Mouse (Mus musculus) yolk sac, embryonic 10.5 days (tissue): ENCODE results near the gene Cenpm.

Source experiments
- DNase-seq: peaks from one replicate; pipeline ENCODE4 v3.0.0-alpha.2; 2017; ENCODE audit warnings: low spot score

Gene Cenpm

DNA sequence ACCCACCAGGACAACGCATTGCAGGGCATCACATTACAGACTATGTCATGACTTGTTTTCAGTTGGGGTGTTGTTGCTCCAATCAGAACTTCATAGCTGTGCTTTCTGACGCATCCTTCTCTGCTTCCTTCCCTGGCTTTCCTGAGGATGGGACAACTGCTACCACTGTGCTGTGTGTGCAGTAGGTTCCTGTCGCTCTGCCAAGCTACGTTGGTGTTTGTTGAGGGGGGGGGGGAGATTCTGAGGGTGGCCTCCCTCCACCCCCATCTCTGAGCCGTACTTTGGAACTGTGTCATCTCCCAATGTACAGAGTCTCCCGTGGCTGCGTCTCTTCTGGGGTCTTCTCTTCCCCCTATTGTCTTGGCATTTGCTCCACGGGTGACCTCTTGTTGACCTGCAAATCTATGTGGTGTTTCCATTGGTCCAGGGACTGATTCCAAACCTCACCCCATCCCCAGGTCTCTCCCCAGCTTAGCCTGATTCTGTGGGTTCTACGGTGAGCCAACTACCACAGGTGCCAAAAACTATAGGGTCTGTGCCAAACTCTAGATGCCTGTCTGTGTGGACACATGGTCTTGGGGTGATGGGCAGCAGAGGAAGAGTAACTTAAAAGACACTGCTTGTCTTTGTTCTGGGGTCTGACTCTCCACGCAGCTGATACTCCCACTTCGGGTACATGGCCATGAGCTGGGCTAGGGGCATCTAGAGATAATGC, 29.1 kb downstream of the Cenpm start:
- no peak for DNase-seq

DNA sequence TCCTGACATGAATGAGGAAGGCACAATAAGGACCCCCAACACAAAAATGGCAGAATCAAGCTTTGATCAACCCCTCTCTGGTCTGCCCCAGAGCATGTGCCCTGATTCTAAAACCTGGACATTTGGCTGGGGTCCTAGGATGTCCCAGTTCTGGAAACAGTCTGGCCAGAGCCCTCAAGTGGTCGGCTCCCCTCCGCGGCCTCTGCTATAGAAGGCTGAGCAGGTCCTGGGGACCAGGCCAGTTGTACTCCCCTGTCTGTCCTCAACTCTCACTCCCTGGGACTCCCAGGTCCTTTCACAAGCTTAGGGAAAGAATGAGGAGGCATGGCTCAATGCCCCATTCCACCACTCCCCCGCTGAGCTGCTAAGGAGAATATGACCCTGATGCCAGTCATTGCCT, 31.3 kb downstream of the Cenpm start:
- DNase-seq, result no peak

DNA sequence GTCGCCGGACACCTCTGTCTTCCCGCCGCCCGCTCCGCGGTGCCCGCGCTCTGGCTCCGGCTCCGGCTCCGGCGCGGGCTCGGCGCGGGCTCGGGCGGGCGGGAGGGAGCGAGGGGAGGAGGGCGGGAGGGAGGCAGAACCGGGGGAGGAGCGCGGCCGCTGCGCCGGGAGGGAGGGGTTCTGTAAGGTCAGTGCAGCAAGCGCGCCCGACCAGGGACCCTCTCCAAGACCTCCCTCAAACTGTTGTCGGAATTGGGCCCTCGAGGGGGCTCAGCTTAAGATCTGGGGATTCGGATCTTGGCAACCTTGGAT, 31.8 kb downstream of the Cenpm start, which contains the start of gene Shisa8:
Shisa8 (minus strand) TSS at position 64 of the 312 bp plus-strand sequence.
- peak; percentile 32 for DNase-seq

DNA sequence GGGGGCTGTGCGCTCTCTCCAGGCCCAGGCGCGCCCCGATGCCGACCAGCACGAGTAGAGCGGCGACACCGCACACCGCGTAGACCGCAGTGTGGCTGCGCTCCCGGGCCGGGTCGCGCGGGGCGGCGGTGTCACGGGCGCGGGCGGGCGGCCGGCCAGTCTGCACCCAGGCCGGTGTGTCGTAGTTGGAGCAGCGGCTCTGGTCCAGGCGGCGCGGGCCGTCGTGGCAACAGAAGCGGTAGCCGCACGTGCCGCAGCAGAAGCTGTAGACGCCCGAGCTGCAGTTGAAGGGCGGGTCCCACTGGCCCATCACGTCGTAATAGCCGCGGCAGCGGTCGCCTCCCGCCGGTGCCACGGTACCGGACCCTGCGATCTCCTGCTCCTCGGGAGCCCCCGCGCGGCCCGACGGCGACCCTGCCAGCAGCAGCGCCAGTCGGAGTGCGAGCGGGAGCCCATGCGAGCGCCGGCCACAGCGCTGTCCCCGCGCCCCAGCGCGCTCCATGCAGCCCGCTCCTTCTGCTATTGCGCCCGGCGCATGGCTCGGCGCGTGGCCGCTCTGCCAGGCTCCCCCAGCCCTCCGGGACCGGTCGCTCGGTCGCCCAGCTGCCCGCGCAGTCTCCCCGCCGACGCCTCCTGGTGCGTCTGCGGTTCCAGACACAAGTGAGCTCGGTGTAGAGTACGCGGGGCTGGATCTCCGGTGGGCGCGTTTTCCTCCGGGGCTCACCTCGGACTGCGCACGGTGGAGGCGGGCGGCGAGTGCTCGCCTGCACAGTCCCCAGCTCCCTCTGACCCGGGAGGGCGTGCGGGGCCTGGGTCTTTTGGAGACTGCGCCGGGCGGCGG, 32.4 kb downstream of the Cenpm start:
- DNase-seq, result peak; percentile 31

- DNase-seq, result no peak
Measured at GRCm38 (mm10) chr15:82211281-82211680, 33.3 kb downstream of the Cenpm start.

- no peak for DNase-seq
Measured at GRCm38 (mm10) chr15:82210801-82211200, 33.7 kb downstream of the Cenpm start.

GRCm38 (mm10) chr15:82209295-82210050, 35.1 kb downstream of the Cenpm start:
- DNase-seq, result no peak

DNA sequence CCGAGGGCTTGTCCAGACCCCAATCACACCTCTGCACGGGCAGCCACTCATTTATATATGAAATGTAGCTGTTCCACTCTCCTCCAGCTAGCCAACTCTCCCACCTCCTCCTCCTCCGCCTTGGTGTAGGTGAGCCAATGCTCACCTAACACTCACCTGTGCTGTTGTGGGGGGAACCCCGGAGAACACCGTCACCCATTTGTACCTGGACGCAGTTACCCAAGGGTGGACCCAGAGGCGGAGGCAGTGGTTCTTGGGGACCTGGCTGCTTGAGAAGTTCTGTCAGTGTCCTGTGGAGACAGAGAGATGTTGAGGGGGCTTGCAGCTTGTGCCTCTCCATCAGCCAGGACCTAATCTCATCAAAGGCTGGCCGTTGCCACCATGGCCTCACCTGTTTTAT, 36.2 kb downstream of the Cenpm start:
- DNase-seq, result no peak

DNA sequence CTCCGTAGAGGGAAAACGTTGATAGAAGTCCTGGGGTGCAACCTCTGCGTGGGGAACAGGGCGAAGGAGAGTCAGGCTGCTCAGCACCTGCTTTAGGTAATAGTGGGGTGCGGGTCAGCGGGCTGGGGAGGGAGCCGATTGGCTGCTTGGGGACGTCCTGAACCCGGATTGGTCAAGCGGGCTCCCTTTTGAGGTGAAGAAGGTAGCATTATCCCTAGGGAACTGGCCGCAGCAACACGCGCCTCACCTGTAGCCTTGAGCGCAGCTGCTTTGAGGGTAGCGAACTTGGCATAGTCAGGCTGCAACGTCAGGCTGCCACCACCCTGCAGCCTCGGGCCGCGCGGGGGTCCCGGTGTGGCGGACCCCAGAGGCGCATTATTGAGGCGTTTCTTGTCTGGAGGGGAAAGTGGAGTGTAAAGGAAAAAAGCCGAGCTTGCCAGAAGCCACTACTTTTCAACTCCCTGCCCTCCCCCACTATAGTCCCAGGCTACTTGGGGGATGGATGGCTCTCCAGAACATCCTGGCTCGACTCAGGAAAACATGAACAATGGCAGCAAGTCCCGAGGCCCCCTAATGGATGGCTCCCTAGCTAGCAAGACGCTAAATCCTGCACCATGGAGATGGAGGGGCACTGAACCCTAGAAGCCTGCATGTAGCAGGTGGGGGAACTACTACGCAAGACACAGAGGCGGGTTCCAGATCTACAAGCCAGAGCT, 36.9 kb downstream of the Cenpm start:
- DNase-seq, result no peak

DNA sequence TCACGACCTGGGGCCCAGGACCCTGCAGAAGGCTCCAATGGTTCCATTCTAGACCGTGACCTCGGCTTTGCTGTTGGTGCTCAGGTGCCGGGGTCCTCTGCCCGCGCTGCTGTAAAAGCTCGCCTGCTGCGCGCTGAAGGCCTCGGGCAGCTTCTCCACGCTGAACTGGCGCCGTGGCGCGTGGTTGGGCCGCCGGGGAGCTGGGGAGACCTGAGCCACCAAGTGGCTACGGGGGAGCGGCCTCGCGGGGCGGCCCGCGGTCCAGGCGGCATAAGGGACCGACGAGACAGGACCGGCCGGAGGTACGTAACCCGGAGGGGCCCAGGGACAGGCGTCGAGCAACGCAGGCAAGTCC, 37.5 kb downstream of the Cenpm start:
- no peak for DNase-seq

GRCm38 (mm10) chr15:82206365-82207104, 38.0 kb downstream of the Cenpm start:
- no peak for DNase-seq

DNA sequence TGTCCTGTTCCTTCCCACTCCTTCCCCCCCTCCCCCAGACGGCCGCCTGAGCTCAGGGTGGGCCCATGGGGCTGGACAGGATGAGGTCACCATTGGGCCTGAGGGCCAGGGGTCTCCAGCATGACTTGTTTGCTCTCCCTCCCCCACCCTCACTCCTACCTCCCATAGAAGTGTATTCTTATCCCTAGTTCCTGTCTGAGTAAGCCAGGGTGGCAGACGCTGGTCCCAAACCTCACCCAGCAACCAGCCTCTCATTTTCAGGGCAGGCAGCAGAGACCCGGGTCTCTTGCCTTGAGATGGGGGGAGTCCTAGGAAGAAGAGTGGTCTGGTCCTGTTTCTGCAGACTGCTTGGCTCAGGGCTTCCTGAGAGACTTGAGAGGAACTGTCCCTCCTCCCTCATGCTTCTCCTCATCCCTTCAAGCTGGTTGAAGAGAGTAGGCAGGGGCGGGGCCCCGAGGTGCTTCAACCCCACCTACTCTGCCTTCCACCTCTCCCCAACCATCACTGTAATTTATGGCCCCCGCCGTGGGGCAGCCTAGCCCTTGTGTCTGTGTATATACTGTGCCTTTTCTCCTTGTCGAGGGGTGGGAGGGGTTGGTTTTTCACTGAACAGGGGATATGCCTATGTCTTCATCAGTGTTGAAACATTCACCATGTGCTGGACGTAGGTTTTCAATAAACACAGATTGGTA, 39.7 kb downstream of the Cenpm start:
- no peak for DNase-seq

DNA sequence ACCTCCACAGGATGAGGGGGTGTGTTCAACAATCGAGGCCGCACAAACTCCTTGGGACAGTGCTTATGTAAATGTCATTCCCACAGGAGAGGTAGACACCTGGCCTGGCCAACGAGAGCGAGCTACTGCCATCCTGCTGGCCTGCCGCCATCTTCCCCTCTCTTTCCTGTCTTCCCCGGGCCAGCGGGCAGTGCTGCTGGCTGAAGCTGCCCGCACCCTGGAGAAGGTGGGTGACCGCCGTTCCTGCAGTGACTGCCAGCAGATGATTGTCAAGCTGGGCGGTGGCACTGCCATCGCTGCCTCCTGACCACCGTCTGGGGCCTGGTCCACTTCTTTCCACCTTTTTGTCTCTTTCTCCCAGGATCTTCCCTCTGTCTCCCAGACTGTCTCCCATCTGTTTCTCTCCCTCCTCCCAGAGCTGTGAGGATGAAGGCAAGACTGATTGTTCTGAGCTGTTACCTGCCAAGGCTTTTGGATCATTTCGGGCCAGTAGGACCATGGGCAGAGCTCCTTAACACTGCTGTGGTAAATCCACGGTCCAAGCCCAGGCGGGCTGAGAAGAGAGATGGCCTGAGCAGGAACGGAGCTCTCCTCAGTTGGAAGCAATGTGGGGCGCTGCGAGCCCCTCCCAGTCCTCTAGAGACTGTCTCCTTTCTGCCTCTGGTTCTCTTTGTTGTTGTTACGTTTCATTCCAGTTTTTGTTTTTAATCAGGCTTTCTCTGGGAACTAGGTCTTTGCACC, 40.8 kb downstream of the Cenpm start:
- DNase-seq, result no peak

DNA sequence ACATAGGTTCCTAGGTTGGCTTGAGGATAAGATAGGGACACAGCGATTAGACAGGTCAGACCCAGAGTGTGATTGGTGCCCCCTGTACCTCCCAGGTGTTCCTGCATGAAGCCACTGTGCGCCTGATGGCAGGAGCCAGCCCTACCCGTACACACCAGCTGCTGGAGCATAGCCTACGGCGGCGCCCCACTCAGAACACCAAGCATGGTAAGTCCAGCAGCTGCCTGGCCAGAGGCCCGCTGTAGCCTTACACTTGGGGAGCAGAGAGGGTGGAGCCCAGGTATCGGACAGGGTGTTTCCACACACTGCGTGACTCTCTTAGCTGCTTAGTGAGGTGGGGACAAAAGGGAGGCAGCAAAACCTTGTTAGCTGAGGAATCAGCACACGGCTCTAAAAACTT, 41.5 kb downstream of the Cenpm start:
- DNase-seq, result no peak

DNA sequence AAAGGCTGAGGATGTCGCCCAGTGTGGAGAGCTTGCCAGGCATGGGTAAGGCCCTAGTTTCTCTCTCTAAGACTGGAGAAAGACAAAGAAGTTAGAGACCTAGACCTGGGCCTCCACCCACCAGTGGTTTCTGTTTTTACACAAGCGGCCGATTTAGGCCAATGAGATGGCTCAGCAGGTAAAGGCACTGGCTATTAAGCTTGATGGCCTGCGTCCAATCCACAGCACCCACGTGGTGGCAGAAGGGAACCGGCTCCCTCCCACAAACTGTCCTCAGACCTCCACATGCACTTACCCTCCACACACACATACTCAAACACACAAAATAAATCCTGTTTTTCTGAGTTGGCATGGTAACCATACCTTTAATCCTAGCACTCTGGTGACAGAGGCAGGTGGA, 42.5 kb downstream of the Cenpm start:
- no peak for DNase-seq

- DNase-seq, result no peak
Measured at GRCm38 (mm10) chr15:82199546-82199945, 45.0 kb downstream of the Cenpm start.

GRCm38 (mm10) chr15:82198342-82198741, 46.2 kb downstream of the Cenpm start:
- DNase-seq, result no peak

GRCm38 (mm10) chr15:82197937-82198336, 46.6 kb downstream of the Cenpm start:
- DNase-seq, result no peak

DNA sequence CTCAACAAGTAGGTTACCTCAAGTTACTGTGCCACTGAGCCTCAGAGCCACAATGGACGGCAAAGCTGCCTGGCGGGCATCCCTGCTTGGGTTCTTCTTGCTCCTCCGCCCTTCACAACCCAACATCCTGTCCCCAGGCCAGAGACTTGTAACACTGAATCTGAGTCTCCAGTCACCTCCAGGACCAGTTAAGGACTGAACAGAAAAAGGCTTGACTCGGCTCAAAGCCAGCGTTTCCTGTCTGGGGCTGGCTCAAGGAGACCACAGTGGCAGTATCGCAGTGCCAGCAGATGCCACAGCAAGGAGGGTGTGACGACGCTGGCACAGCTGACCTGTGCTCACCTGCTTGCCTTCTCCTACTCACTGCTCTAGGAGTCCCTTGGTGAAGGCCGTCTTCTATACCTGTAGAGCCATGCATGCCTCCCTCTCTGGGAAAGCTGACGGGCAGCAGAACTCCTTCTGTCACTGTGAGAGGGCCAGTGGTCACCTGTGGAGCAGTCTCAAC, 47.2 kb downstream of the Cenpm start:
- DNase-seq, result no peak

DNA sequence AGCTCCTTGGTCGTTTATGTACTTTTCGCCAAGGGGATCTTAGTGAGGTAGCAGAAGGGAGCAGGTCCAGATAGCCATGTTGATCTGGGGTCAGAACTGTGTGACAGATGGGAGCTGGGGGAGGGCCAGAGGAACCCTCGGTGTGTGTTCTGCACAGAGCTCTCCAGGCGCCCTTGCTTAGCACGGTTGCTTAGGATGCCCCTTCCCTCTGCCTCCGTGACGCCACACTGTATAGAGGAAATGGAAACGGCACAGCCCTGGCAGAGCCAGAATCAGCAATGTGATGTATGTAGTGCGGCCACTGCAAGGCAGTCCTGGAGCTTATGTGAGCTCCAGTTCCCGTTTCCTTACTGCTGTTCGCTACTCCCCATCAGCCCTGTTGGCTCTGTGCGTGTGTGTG, 48.2 kb downstream of the Cenpm start:
- DNase-seq, result no peak
